Mouse (Mus musculus) ES-Bruce4 (cell line): ENCODE results near the gene Rfx2.

Experiments
- CTCF ChIP-seq: IDR thresholded peaks from one replicate; pipeline ENCODE4 v1.8.1; 2011; ENCODE audit warnings: low read depth, low read length
- POLR2A ChIP-seq: IDR thresholded peaks from one replicate; pipeline ENCODE4 v1.8.1; 2011; ENCODE audit warnings: low read length; ENCODE audit not compliant: insufficient read depth

DNA sequence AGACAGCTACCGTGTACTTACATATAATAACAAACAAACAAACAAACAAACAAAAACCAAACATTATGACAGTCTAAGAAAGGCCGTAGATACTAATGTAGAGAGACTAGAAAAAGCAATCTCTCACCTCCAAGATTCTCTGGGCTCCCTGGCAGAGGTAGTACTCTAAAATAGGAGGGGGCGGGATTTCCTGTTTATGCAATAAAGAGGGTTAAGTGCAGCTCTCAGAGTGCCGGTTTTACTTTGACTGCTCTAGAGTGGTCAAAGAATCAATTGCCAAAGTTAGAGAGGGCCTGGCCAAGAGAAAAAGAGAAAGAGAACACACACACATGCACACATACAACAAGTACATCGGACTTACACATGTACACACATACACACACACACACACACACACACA lies 11.4 kb upstream of the Rfx2 start:
- no peak for TF ChIP-seq CTCF
- TF ChIP-seq POLR2A = no peak
